Mouse (Mus musculus) spleen, postnatal 10 days (tissue): ENCODE measurements around the gene Mitd1.

ENCODE experiments used
- DNase-seq, 2 experiments: peaks; one replicate each; pipeline ENCODE4 v3.0.0; 2021 to 2022; ENCODE audit warnings: low spot score in 2 of 2

Gene Mitd1

DNA sequence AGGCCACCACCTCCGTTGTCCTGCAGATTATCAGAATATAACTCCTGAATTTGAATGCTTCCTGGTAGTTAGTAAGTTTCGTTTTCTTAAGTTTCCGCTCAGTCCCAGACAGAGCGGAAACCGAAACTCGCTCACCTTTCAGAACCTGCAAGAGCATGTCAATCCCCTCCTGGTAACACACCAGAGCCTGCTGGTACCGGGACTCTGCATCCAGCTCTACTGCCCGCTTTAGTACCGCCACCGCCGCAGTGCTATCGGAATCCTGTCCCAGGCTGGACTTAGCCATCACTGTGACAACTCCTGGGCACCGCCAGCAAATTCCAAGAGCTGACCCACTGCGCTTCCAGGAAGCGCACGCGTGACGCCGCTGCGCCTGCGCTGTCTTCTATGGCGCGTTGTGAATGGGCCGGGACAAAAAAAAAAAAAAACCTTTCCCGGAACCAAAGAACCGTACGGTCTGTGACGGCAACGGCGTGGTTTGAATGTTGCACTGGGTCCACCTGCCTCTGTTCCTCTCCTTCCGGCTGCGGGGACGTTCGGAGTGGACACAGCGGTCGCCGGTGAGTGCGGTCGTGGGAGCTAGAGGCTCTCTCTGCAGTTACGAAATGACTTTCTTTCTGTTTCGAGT lies at the start of gene Mitd1, which contains the start of gene Mrpl30:
Mitd1 (minus strand) TSS at position 387 of the 628 bp plus-strand sequence.
Mrpl30 (plus strand) TSS at position 453 of the 628 bp plus-strand sequence.
- peak; percentile 88 for DNase-seq

- no peak for DNase-seq
Measured at GRCm38 (mm10) chr1:37931806-37932205, 41.6 kb upstream of the Mitd1 start.

DNA sequence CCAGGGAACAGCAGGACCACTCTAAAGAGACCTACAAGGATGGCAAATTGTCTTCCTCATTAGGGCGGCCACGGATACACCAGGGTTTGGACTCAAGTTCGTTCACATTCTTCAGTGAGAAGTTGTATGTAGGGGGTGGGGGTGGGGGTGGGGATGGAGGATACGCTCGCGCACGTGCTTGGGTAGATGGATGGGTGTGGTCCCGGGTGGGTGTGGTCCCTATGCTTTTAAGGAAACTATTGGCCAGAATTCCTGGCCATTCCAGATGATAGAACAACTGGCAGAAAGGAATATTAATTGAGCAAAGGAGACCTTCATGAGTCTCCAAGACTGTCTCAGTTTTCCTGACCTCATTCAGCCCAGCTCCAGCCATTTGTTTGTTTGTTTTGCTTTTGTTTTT lies 35.8 kb upstream of the Mitd1 start:
- no peak for DNase-seq

DNA sequence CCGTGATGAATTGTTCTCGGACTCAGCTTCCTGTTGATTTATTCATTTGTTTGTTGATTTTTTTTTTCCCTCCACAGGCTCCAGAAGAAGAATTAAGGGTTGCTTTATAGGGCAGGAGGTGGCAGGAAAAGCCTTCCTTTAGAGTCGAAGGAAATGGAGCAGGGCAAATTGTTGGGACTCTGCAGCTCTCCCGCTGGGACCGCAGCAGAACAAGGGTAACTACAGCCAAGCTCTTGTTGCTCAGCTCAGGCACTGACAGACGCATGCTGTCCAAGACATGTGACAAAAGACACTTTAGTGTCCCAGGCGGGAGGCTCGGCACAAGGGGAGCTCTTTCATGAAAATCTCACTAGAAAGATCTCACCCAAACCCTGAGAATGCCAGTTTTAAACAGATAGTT lies 32.3 kb upstream of the Mitd1 start:
- DNase-seq: no peak

GRCm38 (mm10) chr1:37918096-37918495 lies 27.9 kb upstream of the Mitd1 start:
- no peak for DNase-seq

GRCm38 (mm10) chr1:37917666-37918065 lies 27.5 kb upstream of the Mitd1 start:
- DNase-seq: no peak

- DNase-seq: no peak
Measured at GRCm38 (mm10) chr1:37916393-37916792, 26.2 kb upstream of the Mitd1 start, which contains the start of gene Lyg2. Gene Lyg2, minus strand, starts transcription at chr1:37916493.

- no peak for DNase-seq
Measured at GRCm38 (mm10) chr1:37912751-37913150, 22.5 kb upstream of the Mitd1 start.

- DNase-seq: peak in 1 of 2 experiments; percentile 35
Measured at GRCm38 (mm10) chr1:37903178-37903577, 13.0 kb upstream of the Mitd1 start.

DNA sequence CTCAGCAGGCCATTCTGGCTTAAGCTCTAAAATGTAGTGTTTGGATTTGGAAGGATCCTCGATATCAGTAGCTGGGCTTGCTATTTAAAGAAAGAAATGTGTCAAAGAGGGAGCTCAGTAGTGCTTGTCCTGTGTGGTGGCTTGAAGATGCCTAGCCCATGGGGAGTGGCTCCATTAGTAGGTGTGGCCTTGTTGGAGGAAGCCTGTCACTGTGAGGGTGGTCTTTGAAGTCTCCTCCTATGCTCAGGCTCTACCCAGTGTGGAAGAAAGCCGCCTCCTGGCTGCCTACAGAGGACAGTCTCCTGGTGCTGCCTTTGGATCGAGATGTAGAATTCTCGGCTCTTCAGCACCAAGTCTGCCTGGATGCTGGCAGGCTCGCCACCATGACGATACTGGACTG lies 10.1 kb upstream of the Mitd1 start:
- DNase-seq: no peak

- DNase-seq: no peak
Measured at GRCm38 (mm10) chr1:37899816-37900215, 9.6 kb upstream of the Mitd1 start.

- DNase-seq: no peak
Measured at GRCm38 (mm10) chr1:37894606-37895005, 4.4 kb upstream of the Mitd1 start.

DNA sequence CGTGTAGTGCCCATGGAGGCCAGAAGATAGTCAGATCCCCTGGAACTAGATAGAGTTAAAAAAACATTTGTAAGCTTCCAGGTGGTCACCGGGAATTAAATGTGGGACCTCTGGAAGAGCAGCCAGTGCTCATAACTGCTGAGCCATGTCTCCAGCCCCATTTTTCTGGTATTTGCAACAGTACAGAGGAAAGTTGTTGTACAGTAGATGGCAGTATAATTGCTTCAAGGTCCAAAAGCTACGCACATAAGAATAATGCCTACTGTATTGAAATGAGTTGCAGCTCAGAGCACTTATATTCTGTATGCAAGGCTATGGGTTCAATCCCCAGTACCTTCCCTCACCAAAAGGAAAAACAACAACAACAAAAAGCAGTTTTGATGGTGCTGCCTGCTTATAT lies 1.2 kb upstream of the Mitd1 start:
- no peak for DNase-seq

- DNase-seq: no peak
Measured at GRCm38 (mm10) chr1:37889206-37889605, 1.0 kb downstream of the Mitd1 start.

DNA sequence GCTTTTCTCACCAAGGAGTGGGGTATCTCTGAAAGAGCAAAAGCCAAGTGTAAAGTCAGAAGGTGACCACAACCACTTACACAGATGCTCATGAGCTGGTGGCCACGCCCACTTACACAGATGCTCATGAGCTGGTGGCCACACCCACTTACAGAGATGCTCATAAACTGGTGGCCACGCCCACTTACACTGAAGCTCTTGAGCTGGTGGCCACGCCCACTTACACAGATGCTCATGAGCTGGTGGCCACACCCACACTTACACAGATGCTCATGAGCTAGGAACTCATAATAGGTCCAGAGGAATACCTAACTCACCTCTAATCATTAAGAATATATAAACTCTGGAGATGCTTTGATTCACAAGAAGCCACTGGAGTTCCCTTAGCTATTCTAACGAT lies 5.8 kb downstream of the Mitd1 start:
- peak in 1 of 2 experiments; percentile 72 for DNase-seq

DNA sequence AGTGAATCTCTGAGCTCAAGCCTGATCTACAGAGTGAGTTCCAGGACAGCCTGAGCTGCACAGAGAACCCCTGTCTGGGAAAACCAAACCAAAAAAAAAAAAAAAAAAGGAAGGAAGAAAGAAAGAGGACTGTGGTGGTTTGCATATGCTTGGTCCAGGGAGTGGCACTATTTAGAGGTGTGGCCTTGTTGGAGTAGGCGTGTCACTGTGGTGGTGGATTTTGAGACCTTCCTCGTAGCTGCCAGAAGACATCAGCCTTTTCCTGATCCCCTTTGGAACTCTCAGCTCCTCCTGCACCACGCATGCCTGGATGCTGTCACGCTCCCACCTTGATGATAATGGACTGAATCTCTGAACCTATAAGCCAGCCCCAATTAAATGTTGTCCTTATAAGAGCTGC lies 6.8 kb downstream of the Mitd1 start:
- DNase-seq: no peak

DNA sequence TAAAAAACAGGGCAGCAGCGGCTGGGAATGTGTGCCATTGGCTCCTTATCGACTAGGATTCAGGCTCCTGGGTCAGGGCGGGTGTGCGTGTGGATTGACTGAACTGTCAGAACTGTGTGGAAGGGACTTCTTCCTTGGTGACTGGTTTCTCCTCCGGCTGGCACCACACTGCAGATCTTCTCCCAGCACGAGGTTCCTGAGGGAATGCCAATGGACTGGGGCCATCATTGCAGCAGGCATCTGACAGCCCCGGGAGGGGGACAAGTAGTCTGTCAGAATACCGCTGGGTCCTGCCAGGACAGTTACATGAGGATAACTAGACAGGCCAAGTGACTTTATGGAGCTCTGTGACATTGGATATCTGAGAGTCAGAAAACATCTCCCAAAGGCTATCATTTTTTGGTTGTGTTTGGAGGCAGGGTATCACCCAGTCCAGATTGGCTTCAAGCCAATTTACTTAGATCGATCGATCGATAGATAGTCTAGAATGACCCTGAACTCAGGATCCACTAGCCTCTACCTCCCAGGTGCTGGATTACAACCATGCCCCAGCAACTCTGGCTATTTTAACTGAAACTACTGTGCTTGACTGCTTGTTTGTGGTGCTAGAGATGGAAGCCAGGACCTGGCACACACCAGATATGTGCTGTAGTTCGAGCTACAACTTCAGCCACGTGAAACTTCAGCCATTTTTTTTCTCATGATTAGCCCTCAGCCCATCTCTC lies 12.3 kb downstream of the Mitd1 start:
- no peak for DNase-seq

- no peak for DNase-seq
Measured at GRCm38 (mm10) chr1:37873157-37873556, 17.1 kb downstream of the Mitd1 start.

GRCm38 (mm10) chr1:37872131-37873067 lies 17.8 kb downstream of the Mitd1 start:
- DNase-seq: peak; percentile 63 to 86

GRCm38 (mm10) chr1:37871704-37872103 lies 18.5 kb downstream of the Mitd1 start, which contains the start of gene Lipt1:
Gene Lipt1, plus strand, starts transcription at chr1:37871738.
- DNase-seq: no peak

GRCm38 (mm10) chr1:37869362-37869761 lies 20.8 kb downstream of the Mitd1 start:
- no peak for DNase-seq

DNA sequence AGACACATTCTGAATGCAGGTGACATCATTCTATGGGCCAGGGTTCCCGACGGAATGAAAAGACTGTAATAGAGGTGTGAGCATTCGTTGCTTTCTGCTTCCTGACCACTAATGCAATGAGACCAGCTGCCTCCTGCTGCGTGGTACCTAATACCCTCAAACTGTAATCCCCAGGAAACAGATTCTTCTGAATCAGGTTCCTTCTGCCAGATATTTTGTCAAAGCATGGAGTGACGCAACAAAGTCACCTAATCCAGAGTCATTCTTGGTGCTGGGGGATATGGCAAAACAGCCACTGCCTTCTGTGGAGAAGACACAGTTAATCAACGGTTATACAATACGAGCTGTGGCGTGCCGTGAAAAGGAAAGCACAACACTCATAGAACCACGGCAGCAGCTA lies 21.6 kb downstream of the Mitd1 start:
- no peak for DNase-seq
